Mouse (Mus musculus): ENCODE results near the gene Tagln2. TPM values are rescaled to one million over a fixed set of nuclear protein-coding genes. Genes with fewer than 3 reads are reported as not detected.
A peak's percentile ranks its signal among the peaks of the same experiment; 100 is the strongest.

Tagln2 gene
- polyA plus RNA-seq, 1 experiment, result 286 TPM

- WGBS, result 93% methylated on average over 17 of the region's 17 CpGs
- Histone ChIP-seq H3K27me3 (replicated peaks; ENCODE audit: control insufficient read depth, insufficient read depth, low read length) (no peaks in the 10 kb centered on the region), H3K4me1 (ENCODE audit: control insufficient read depth, insufficient read depth, low read length) (no peaks in the 10 kb centered on the region), H3K27ac (ENCODE audit: insufficient read depth, low read depth, low read length) (no peak overlapping the region), H3K36me3 (ENCODE audit: control insufficient read depth, insufficient read depth, low read length) (no peaks in the 10 kb centered on the region), H3K4me3 (ENCODE audit: insufficient read depth, low read depth, low read length) (no peak overlapping the region)
- no peak for DNase-seq
- TF ChIP-seq POLR2A (IDR thresholded peaks at IDR 0.05; ENCODE audit: low read depth, low read length), result no peak
- no peak for TF ChIP-seq CTCF (conservative IDR thresholded peaks at IDR 0.05; ENCODE audit: insufficient read depth, insufficient read length, low read depth, low read length)
Observed at GRCm38 (mm10) chr1:172496030-172496429, 3.8 kb upstream of the Tagln2 start.

GRCm38 (mm10) chr1:172497428-172497827 is 2.4 kb upstream of the Tagln2 start:
- Histone ChIP-seq H3K4me3 (ENCODE audit: insufficient read depth, low read depth, low read length) (no peak overlapping the region), H3K36me3 (ENCODE audit: control insufficient read depth, insufficient read depth, low read length) (no peaks in the 10 kb centered on the region), H3K27ac (ENCODE audit: insufficient read depth, low read depth, low read length) (no peak overlapping the region), H3K27me3 (replicated peaks; ENCODE audit: control insufficient read depth, insufficient read depth, low read length) (no peaks in the 10 kb centered on the region), H3K4me1 (ENCODE audit: control insufficient read depth, insufficient read depth, low read length) (peaks cover 8% of the 10 kb centered on the region)
- no peak for DNase-seq
- TF ChIP-seq POLR2A (IDR thresholded peaks at IDR 0.05; ENCODE audit: low read depth, low read length), result no peak
- TF ChIP-seq CTCF (conservative IDR thresholded peaks at IDR 0.05; ENCODE audit: insufficient read depth, insufficient read length, low read depth, low read length), result no peak
- 88% methylated on average over 10 of the region's 10 CpGs for WGBS

- Histone ChIP-seq H3K27ac (ENCODE audit: insufficient read depth, low read depth, low read length) (peak overlapping the region; percentile 86), H3K4me3 (ENCODE audit: insufficient read depth, low read depth, low read length) (peak overlapping the region; percentile 75), H3K4me1 (ENCODE audit: control insufficient read depth, insufficient read depth, low read length) (peaks cover 20% of the 10 kb centered on the region), H3K36me3 (ENCODE audit: control insufficient read depth, insufficient read depth, low read length) (no peaks in the 10 kb centered on the region), H3K27me3 (replicated peaks; ENCODE audit: control insufficient read depth, insufficient read depth, low read length) (no peaks in the 10 kb centered on the region)
- TF ChIP-seq POLR2A (IDR thresholded peaks at IDR 0.05; ENCODE audit: low read depth, low read length) (no peak), CTCF (conservative IDR thresholded peaks at IDR 0.05; ENCODE audit: insufficient read depth, insufficient read length, low read depth, low read length) (no peak)
- WGBS, result 1% methylated on average over 56 of the region's 56 CpGs
- DNase-seq, result peak; percentile 81
Observed at GRCm38 (mm10) chr1:172500451-172501370, 864 bp downstream of the Tagln2 start.

- Histone ChIP-seq H3K4me1 (ENCODE audit: control insufficient read depth, insufficient read depth, low read length) (peaks cover 20% of the 10 kb centered on the region), H3K36me3 (ENCODE audit: control insufficient read depth, insufficient read depth, low read length) (peaks cover 2% of the 10 kb centered on the region; the same call in 1 of the 2 replicates), H3K27ac (ENCODE audit: insufficient read depth, low read depth, low read length) (peak overlapping the region; percentile 52), H3K27me3 (replicated peaks; ENCODE audit: control insufficient read depth, insufficient read depth, low read length) (no peaks in the 10 kb centered on the region), H3K4me3 (ENCODE audit: insufficient read depth, low read depth, low read length) (peak overlapping the region; percentile 75)
- peak; percentile 74 for DNase-seq
- WGBS, result 28% methylated on average over 13 of the region's 13 CpGs
- TF ChIP-seq CTCF (conservative IDR thresholded peaks at IDR 0.05; ENCODE audit: insufficient read depth, insufficient read length, low read depth, low read length), result no peak
- TF ChIP-seq POLR2A (IDR thresholded peaks at IDR 0.05; ENCODE audit: low read depth, low read length), result no peak
Observed at GRCm38 (mm10) chr1:172501371-172502144, 1.7 kb downstream of the Tagln2 start.

- H3K27me3 ChIP-seq (replicated peaks; ENCODE audit: control insufficient read depth, insufficient read depth, low read length), result no peaks in the 10 kb centered on the region
- H3K4me3 ChIP-seq (ENCODE audit: insufficient read depth, low read depth, low read length), result peak overlapping the region; percentile 75
- peak overlapping the region; percentile 52 for H3K27ac ChIP-seq (ENCODE audit: insufficient read depth, low read depth, low read length)
- 16% methylated on average over 13 of the region's 13 CpGs for WGBS
- H3K4me1 ChIP-seq (ENCODE audit: control insufficient read depth, insufficient read depth, low read length), result peaks cover 20% of the 10 kb centered on the region
- peaks cover 2% of the 10 kb centered on the region; the same call in 1 of the 2 replicates for H3K36me3 ChIP-seq (ENCODE audit: control insufficient read depth, insufficient read depth, low read length)
- DNase-seq, result peak; percentile 85
- TF ChIP-seq POLR2A (IDR thresholded peaks at IDR 0.05; ENCODE audit: low read depth, low read length) (no peak), CTCF (conservative IDR thresholded peaks at IDR 0.05; ENCODE audit: insufficient read depth, insufficient read length, low read depth, low read length) (no peak)
Observed at GRCm38 (mm10) chr1:172502145-172503110, 2.6 kb downstream of the Tagln2 start.

Measured in kidney, adult 2 months (tissue).